ENCODE assay signal across 9 mouse cellular contexts in genomic region chr8:120510035-120510416, GRCm38 (mm10).
DNase-seq lines count a peak whose midpoint lies in the region; ATAC-seq and TF ChIP-seq lines count a peak whose summit lies in the region.
"Had no signal": no experiment of that assay in that cellular context is flagged by ENCODE, and none has a peak within 500 bp of the region (broad histone marks: within the 10 kb centered on the region; RNA-seq: fewer than 3 reads in every experiment).

No protein-coding gene starts in this region.

- H3K36me3 ChIP-seq in stomach, embryonic 14.5 days (ENCODE audit: control insufficient read depth, insufficient read depth, low read length): no peaks in the 10 kb centered on the region
- no peaks in the 10 kb centered on the region for H3K36me3 ChIP-seq in stomach, postnatal 0 days (ENCODE audit: control insufficient read depth, insufficient read depth, low read length)
- no peaks in the 10 kb centered on the region for H3K36me3 ChIP-seq in forebrain, embryonic 13.5 days (ENCODE audit: poor library complexity, severe bottlenecking)
- no peaks in the 10 kb centered on the region for H3K36me3 ChIP-seq in limb, embryonic 15.5 days
- no peaks in the 10 kb centered on the region for H3K36me3 ChIP-seq in neural tube, embryonic 15.5 days

- H3K4me1 ChIP-seq in stomach, embryonic 14.5 days (ENCODE audit: control insufficient read depth, insufficient read depth, low read length): peaks cover 55% of the 10 kb centered on the region
- H3K4me1 ChIP-seq in stomach, postnatal 0 days (replicated peaks; ENCODE audit: control insufficient read depth, insufficient read depth): peaks cover 22% of the 10 kb centered on the region
- peaks cover 100% of the 10 kb centered on the region for H3K4me1 ChIP-seq in forebrain, embryonic 13.5 days
- peaks cover 87% of the 10 kb centered on the region for H3K4me1 ChIP-seq in limb, embryonic 15.5 days
- H3K4me1 ChIP-seq in neural tube, embryonic 15.5 days: peaks cover 96% of the 10 kb centered on the region

- no peak for ATAC-seq in stomach, embryonic 14.5 days (ENCODE audit: insufficient number of reproducible peaks, insufficient read depth, low FRiP score, low read depth)
- ATAC-seq in stomach, postnatal 0 days (ENCODE audit: low FRiP score, low TSS enrichment): no peak
- no peak for ATAC-seq in forebrain, embryonic 13.5 days
- no peak for ATAC-seq in limb, embryonic 15.5 days (ENCODE audit: insufficient number of reproducible peaks, low FRiP score, low TSS enrichment, low read depth)
- ATAC-seq in neural tube, embryonic 15.5 days (ENCODE audit: low FRiP score): no peak

- 0 out of 2 replicates have a peak overlapping the region, but pooled peaks have one; percentile 48 for H3K27ac ChIP-seq in stomach, embryonic 14.5 days (ENCODE audit: low read length)
- no peak overlapping the region for H3K27ac ChIP-seq in stomach, postnatal 0 days (replicated peaks)
- H3K27ac ChIP-seq in forebrain, embryonic 13.5 days: peak overlapping the region; percentile 83
- no peak overlapping the region for H3K27ac ChIP-seq in limb, embryonic 15.5 days
- peak overlapping the region; percentile 7; the same call in 1 of the 2 replicates for H3K27ac ChIP-seq in neural tube, embryonic 15.5 days (replicated peaks)

- TF ChIP-seq EP300 in stomach, postnatal 0 days (optimal IDR thresholded peaks at IDR 0.05): no peak

- no peak for TF ChIP-seq CTCF in stomach, postnatal 0 days (IDR thresholded peaks at IDR 0.05; ENCODE audit: low read depth)

- H3K9me3 ChIP-seq in stomach, embryonic 14.5 days (ENCODE audit: control insufficient read depth, low read depth, low read length): no peaks in the 10 kb centered on the region
- no peaks in the 10 kb centered on the region for H3K9me3 ChIP-seq in stomach, postnatal 0 days (ENCODE audit: control insufficient read depth, low read length)
- no peaks in the 10 kb centered on the region for H3K9me3 ChIP-seq in forebrain, embryonic 13.5 days (replicated peaks)
- no peaks in the 10 kb centered on the region for H3K9me3 ChIP-seq in limb, embryonic 15.5 days
- H3K9me3 ChIP-seq in neural tube, embryonic 15.5 days (replicated peaks): no peaks in the 10 kb centered on the region

- 20% methylated on average over 5 of the region's 6 CpGs for WGBS in stomach, embryonic 14.5 days
- WGBS in stomach, postnatal 0 days: 30% methylated on average over 4 of the region's 6 CpGs
- 4% methylated on average over 6 of the region's 6 CpGs for WGBS in forebrain, embryonic 13.5 days
- WGBS in limb, embryonic 15.5 days: 16% methylated on average over 6 of the region's 6 CpGs
- 7% methylated on average over 4 of the region's 6 CpGs for WGBS in neural tube, embryonic 15.5 days

- no peak overlapping the region for H3K9ac ChIP-seq in stomach, embryonic 14.5 days (replicated peaks; ENCODE audit: low read depth, low read length)
- no peak overlapping the region for H3K9ac ChIP-seq in stomach, postnatal 0 days (ENCODE audit: low read length)
- H3K9ac ChIP-seq in forebrain, embryonic 13.5 days: peak overlapping the region; percentile 56
- no peak overlapping the region for H3K9ac ChIP-seq in limb, embryonic 15.5 days
- H3K9ac ChIP-seq in neural tube, embryonic 15.5 days (replicated peaks): no peak overlapping the region

- 0 out of 2 replicates have a peak overlapping the region, but pooled peaks have one; percentile 5 for H3K4me3 ChIP-seq in stomach, embryonic 14.5 days (ENCODE audit: low read depth, low read length)
- no peak overlapping the region for H3K4me3 ChIP-seq in stomach, postnatal 0 days (ENCODE audit: low read depth, low read length)
- H3K4me3 ChIP-seq in forebrain, embryonic 13.5 days: no peak overlapping the region
- H3K4me3 ChIP-seq in limb, embryonic 15.5 days: no peak overlapping the region
- no peak overlapping the region for H3K4me3 ChIP-seq in neural tube, embryonic 15.5 days (replicated peaks)
- H3K4me3 ChIP-seq: myocyte had no signal

- no peaks in the 10 kb centered on the region for H3K27me3 ChIP-seq in stomach, embryonic 14.5 days (ENCODE audit: control insufficient read depth, insufficient read depth, low read length)
- no peaks in the 10 kb centered on the region for H3K27me3 ChIP-seq in stomach, postnatal 0 days (ENCODE audit: control insufficient read depth, insufficient read depth, low read length)
- no peaks in the 10 kb centered on the region for H3K27me3 ChIP-seq in forebrain, embryonic 13.5 days
- H3K27me3 ChIP-seq in limb, embryonic 15.5 days: peaks cover 5% of the 10 kb centered on the region; the same call in 1 of the 2 replicates
- H3K27me3 ChIP-seq in neural tube, embryonic 15.5 days (replicated peaks): no peaks in the 10 kb centered on the region

- peak overlapping the region; percentile 36 for H3K4me2 ChIP-seq in stomach, embryonic 14.5 days (replicated peaks; ENCODE audit: low read depth, low read length)
- no peak overlapping the region for H3K4me2 ChIP-seq in stomach, postnatal 0 days (replicated peaks; ENCODE audit: low read depth)
- peak overlapping the region; percentile 53 for H3K4me2 ChIP-seq in forebrain, embryonic 13.5 days
- H3K4me2 ChIP-seq in limb, embryonic 15.5 days: peak overlapping the region; percentile 36; the same call in 1 of the 2 replicates
- H3K4me2 ChIP-seq in neural tube, embryonic 15.5 days: peak overlapping the region; percentile 40; the same call in 1 of the 2 replicates

- DNase-seq in stomach, postnatal 0 days (ENCODE audit: low spot score): no peak
- DNase-seq in adrenal gland, adult 18-20 months (ENCODE audit: low spot score in 2 of 2): no peak
- no peak for DNase-seq in embryo, embryonic 10 days (ENCODE audit: low spot score)
- DNase-seq: thymus, postnatal 36 days had no signal

Comparison
In these comparisons a context has a peak if more than half of its experiments do, and no peak if none do; other contexts are left out.
1. H3K27ac ChIP-seq: peak in stomach, embryonic 14.5 days (single experiment), forebrain, embryonic 13.5 days (single experiment) and neural tube, embryonic 15.5 days (single experiment); none in stomach, postnatal 0 days (single experiment) and limb, embryonic 15.5 days (single experiment).